Mouse (Mus musculus) gastrocnemius, adult 2 months (tissue): ENCODE results near the gene Usp7. TPM values are rescaled to one million over a fixed set of nuclear protein-coding genes. Genes with fewer than 3 reads are reported as not detected.
A peak's percentile ranks its signal among the peaks of the same experiment; 100 is the strongest.
"Not testable (repeated sequence)": the region's sequence is repeated elsewhere in the genome, so short reads cannot be mapped to it uniquely, and the experiment has no call there.

Experiments used
- DNase-seq: peaks from one replicate; pipeline ENCODE4 v3.0.0; 2022
- H3K27ac ChIP-seq: fragments of 200-600 bp; 2 replicates; pipeline ENCODE4 v1.8.1; 2022; ENCODE audit warnings: mild to moderate bottlenecking
- H3K4me3 ChIP-seq: fragments of 200-600 bp; 2 replicates; pipeline ENCODE4 v1.8.1; 2022; ENCODE audit warnings: mild to moderate bottlenecking, moderate library complexity
- CTCF ChIP-seq: fragments of 200-600 bp; IDR thresholded peaks from 2 replicates; pipeline ENCODE4 v1.8.1; 2022; ENCODE audit warnings: antibody characterized with exemption, mild to moderate bottlenecking, moderate library complexity
- intact Hi-C: fragments of 180-260 bp; cut with DNase I; formaldehyde crosslinking; loops from one replicate; pipeline ENCODE4 v1.15.1; 2025
- total RNA-seq, 2 experiments: library from RNA; stranded (reverse); gene quantifications; 2 replicates each; pipeline ENCODE4 v1.2.3; 2021

Gene Usp7
- total RNA-seq, 2 experiments from 2014 or later: 61.8 to 69.1 TPM

GRCm38 (mm10) chr16:8738542-8739514 lies 53.3 kb downstream of the Usp7 start:
- intact Hi-C loops: loop anchor here (2.0 kb wide), 1 partner anchor 30 kb away; no protein-coding TSS in a partner anchor
- Histone ChIP-seq H3K27ac (peak overlapping the region; percentile 90), H3K4me3 (peak overlapping the region; percentile 83)
- no peak for TF ChIP-seq CTCF
- peak; percentile 95 for DNase-seq

DNA sequence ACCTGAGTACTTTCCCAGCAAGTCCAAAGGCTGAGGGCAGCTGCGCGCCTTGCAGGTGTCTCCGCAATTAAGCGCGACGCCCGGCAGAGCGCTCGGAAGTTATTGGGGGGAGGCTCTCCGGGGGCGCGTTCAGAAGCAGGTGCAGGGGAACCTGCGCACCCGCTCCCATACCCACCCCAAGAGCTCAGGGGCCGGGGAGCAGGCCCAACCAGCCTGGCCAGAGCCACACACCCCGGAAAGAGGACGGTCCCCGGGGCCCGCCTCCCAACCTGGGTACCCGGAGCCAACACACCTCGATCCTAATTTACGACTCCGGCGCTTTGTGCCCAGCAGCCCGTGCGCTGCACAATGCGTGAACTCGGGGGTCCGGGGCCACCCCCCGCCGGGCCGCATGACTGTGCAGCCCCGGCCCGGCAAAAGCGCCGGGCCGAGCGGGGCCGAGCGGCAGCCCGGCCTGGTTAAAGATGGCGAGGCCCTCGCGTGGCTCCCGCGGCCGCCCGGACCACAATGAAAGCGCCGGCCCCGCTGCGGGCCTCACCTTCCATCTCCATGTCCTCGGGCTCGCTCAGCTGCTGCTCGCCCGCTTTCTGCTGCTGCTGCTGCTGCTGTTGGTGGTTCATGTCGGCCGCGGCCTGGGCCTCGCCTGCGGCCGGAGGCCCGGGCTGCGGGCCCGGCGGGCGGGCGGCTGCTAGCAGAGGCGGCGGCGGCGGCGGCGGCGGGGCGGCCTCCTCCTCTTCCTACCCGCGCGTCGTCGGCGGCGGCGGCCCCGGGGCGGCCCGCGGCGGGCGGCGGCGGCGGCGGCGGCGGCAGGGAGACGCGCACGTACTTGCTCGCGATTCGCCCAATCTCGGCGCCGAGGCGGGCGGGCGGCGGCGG lies 54.2 kb downstream of the Usp7 start:
- intact Hi-C loops: loop anchor here (2.0 kb wide), 1 partner anchor 31 kb away; no protein-coding TSS in a partner anchor
- H3K27ac ChIP-seq: peak overlapping the region; percentile 86
- peak overlapping the region; percentile 83 for H3K4me3 ChIP-seq

GRCm38 (mm10) chr16:8737341-8737665 lies 54.8 kb downstream of the Usp7 start:
- TF ChIP-seq CTCF: no peak
- H3K4me3 ChIP-seq: peak overlapping the region; percentile 83
- intact Hi-C loops: no loop called here
- peak overlapping the region; percentile 86 for H3K27ac ChIP-seq
- DNase-seq: no peak

More for the DNA sequence above, 54.2 kb downstream of the Usp7 start:
- DNase-seq: peak; percentile 58
- TF ChIP-seq CTCF: no peak

DNA sequence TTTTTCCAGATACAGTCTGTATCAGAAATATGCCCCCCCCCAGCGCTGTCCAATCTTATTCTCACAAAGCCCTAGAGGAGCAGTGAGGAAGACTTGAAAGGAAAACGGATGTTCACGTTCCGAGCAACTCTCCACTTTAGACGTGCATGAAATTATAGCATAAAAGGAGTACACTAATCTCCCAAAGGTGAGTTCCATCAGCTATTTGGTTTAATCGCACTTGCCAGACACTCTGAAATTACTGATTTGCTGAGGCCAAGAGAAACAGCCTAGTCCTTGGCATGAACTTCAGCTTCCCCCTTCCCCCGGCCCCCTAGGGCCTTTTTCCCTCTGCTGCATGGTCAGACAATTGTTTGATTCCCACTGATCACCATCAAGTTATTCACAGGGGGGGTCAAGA lies 55.4 kb downstream of the Usp7 start:
- Histone ChIP-seq H3K27ac (peak overlapping the region; percentile 86; the same call in 1 of the 2 replicates), H3K4me3 (peak overlapping the region; percentile 83)
- intact Hi-C loops: no loop called here
- DNase-seq: no peak
- TF ChIP-seq CTCF: no peak

DNA sequence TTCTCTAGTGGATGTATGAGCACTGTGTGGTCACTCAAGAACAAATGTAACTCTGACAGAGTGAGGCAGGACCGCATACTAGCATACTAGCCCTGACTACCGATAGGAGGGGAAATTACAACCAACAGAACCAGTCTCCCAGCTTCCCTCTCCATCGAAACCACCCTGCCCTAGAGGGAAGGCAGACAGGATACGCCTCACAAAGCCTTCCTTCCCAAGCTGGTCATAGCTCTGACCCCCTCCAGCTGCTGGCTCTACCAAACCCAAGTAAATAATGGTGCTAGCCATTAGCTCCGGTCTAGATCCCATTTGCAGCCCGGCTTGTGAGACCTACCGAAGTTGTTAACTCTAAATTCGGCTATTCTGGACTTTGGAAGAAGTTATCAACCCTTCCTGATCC lies 56.1 kb downstream of the Usp7 start:
- intact Hi-C loops: no loop called here
- Histone ChIP-seq H3K27ac (peak overlapping the region; percentile 43; the same call in 1 of the 2 replicates), H3K4me3 (peak overlapping the region; percentile 83)
- no peak for DNase-seq
- no peak for TF ChIP-seq CTCF

DNA sequence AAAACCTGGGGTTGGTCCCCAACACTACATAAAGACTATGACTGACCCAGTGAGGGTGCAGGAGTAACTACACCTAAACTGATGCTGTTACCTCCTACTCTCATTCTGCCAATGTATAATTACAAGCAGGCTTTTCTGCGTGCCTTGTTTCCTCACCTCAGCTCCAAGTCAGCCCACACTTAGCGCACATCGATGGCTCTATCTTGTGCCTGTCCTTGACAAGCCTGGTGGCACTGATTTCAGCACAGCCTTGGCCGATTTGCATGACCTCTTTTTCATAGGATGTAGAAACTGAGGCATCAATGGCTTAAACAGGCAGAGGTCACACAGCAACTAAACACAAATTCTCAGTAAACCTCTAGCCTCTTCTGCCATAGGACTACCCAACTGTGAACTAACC lies 57.4 kb downstream of the Usp7 start:
- H3K4me3 ChIP-seq: no peak overlapping the region; the same call in 1 of the 2 replicates
- 0 out of 2 replicates have a peak overlapping the region, but pooled peaks have one; percentile 8 for H3K27ac ChIP-seq
- DNase-seq: no peak
- intact Hi-C loops: no loop called here
- no peak for TF ChIP-seq CTCF

GRCm38 (mm10) chr16:8733624-8734023 lies 58.5 kb downstream of the Usp7 start:
- Histone ChIP-seq H3K27ac (no peak overlapping the region), H3K4me3 (no peak overlapping the region)
- no peak for DNase-seq
- intact Hi-C loops: no loop called here
- no peak for TF ChIP-seq CTCF

GRCm38 (mm10) chr16:8732450-8732849 lies 59.7 kb downstream of the Usp7 start:
- H3K4me3 ChIP-seq, DNase-seq, intact Hi-C loops, H3K27ac ChIP-seq: not testable (repeated sequence)

DNA sequence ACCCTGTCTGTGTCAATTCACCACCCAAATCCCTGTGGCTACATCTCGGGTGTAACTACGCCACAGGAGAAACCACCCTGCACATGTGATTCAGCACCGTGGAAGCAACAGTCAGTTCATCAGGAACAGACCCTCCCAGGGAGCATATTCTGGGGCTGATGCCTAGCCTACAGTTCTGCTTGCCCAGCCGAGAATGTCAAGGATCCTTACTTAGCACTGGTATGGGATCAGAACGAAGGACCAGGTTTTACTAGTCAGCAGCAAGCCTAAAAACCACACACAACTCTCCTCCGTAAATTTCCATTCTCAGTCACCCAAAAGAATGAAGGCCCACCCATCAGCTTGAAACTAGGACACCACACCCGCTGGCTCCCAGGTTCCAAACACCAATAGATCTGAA lies 60.5 kb downstream of the Usp7 start:
- TF ChIP-seq CTCF: no peak
- Histone ChIP-seq H3K27ac (peak overlapping the region; percentile 9; the same call in 1 of the 2 replicates), H3K4me3 (no peak overlapping the region)
- no peak for DNase-seq
- intact Hi-C loops: no loop called here

DNA sequence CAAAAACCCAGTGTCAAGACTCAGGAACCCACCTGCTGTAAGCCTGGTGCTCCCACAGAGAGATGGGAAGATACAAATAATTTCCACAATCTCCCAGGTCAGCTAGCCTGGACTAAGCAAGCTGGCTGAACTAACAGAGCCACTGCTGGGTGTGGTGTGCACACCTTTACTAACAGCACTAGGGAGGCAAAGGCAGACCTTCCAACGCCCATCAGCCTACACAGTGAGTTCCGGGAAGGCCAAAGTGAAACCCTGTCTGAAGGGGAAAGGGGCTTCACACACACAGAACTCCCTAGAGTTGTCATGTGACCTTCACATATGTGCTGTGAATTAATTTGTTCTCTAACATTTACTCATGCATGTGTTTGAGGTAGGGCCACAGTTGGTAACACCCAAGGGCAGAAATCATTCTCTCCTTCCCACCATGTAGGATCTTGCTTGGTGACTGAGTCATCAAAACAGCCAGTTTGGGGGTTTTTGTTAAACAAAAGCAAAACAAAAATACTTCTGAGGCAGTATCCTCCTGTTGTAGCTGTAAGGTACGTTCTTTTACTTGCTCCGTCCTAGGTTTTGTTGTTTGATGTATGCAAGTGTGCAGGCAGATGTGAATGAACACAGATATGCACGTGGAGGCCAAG lies 63.9 kb downstream of the Usp7 start:
- intact Hi-C loops: no loop called here
- no peak for DNase-seq
- Histone ChIP-seq H3K27ac (no peak overlapping the region), H3K4me3 (no peak overlapping the region)
- no peak for TF ChIP-seq CTCF

GRCm38 (mm10) chr16:8725807-8726206 lies 66.3 kb downstream of the Usp7 start:
- no peak for TF ChIP-seq CTCF
- Histone ChIP-seq H3K27ac (no peak overlapping the region), H3K4me3 (no peak overlapping the region)
- DNase-seq: no peak
- intact Hi-C loops: no loop called here

DNA sequence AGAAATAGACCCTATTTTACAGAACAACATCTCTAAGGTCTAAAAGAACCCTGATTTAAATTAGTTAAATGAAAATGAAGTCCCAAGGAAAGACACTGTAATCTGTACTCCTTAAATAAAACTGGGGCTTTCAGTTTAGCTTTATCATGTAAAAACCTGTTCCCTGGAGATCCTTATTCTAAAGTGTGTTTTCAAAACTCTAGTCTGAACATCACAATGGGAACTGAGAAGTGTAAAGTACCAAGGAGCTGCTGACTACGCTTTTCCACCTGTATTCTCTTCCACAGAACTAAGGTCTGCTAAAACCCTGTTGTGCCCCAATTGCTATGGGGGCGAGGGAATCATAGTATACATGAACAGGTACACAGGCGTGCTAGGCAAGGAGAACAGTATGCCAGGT lies 68.1 kb downstream of the Usp7 start:
- TF ChIP-seq CTCF: no peak
- H3K4me3 ChIP-seq: no peak overlapping the region
- DNase-seq: no peak
- H3K27ac ChIP-seq: no peak overlapping the region
- intact Hi-C loops: no loop called here

DNA sequence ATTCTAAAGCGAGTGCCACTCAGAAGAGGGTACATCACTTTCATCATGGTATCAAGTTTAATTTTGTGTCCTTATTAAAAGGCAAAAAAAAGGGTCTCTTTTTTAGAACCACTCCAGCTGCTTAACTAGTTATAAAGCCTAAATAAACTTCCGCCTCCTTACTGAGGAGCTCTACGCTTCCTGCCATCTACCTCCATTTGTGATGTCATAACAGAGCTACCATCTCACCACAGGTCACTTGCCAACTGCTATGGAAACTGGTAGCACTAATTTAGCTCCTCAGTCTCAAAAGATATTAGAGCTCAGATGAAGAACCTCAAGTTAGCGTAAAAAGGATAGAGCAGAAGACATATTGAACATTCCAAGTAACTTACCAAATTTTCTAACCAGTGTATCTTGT lies 71.7 kb downstream of the Usp7 start:
- intact Hi-C loops: no loop called here
- H3K27ac ChIP-seq: no peak overlapping the region
- TF ChIP-seq CTCF: no peak

More for the DNA sequence above, 71.7 kb downstream of the Usp7 start:
- no peak overlapping the region for H3K4me3 ChIP-seq
- no peak for DNase-seq
